Mouse (Mus musculus) liver, embryonic 11.5 days (tissue): ENCODE measurements at regions not wholly inside any gene's neighbourhood (a gene's known extent, or its start where the extent isn't known, plus 50 kb on each side); places are given as distances from the start of the nearest gene placed in this dataset.

ENCODE experiments used
- ATAC-seq: fragments of 200-750 bp; cut with Nextera tagmentation; replicated peaks from 2 replicates; pipeline ENCODE4 v1.8.0; 2017; ENCODE audit warnings: moderate number of reproducible peaks, mild to moderate bottlenecking, moderate TSS enrichment, moderate library complexity; ENCODE audit not compliant: low FRiP score
- DNase-seq: peaks from one replicate; pipeline ENCODE4 v3.0.0-alpha.2; 2017; ENCODE audit warnings: low spot score
- H3K27ac ChIP-seq: fragments of 300-500 bp; sonication (generic); 2 replicates; pipeline ENCODE4 v1.5.1; 2014; ENCODE audit warnings: mild to moderate bottlenecking, low read depth, low read length, control low read depth
- H3K27me3 ChIP-seq: fragments of 300-500 bp; sonication (generic); replicated peaks from 2 replicates; pipeline ENCODE4 v1.6.1; 2014; ENCODE audit warnings: low read length, mixed read lengths; ENCODE audit not compliant: control insufficient read depth, insufficient read depth
- H3K36me3 ChIP-seq: fragments of 300-500 bp; sonication (generic); 2 replicates; pipeline ENCODE4 v1.6.1; 2014; ENCODE audit warnings: mild to moderate bottlenecking, low read length, moderate library complexity, mixed read lengths; ENCODE audit not compliant: control insufficient read depth, insufficient read depth
- H3K4me1 ChIP-seq: fragments of 300-500 bp; sonication (generic); replicated peaks from 2 replicates; pipeline ENCODE4 v1.6.1; 2014; ENCODE audit warnings: low read length, mixed read lengths; ENCODE audit not compliant: control insufficient read depth, insufficient read depth
- H3K4me2 ChIP-seq: fragments of 300-500 bp; sonication (generic); 2 replicates; pipeline ENCODE4 v1.6.1; 2014; ENCODE audit warnings: mild to moderate bottlenecking, control low read depth, moderate library complexity
- H3K4me3 ChIP-seq: fragments of 300-500 bp; sonication (generic); 2 replicates; pipeline ENCODE4 v1.5.1; 2014; ENCODE audit warnings: low read depth, low read length, control low read depth
- H3K9ac ChIP-seq: fragments of 300-500 bp; sonication (generic); 2 replicates; pipeline ENCODE4 v1.6.1; 2014; ENCODE audit warnings: low read depth, low read length, control low read depth
- H3K9me3 ChIP-seq: fragments of 300-500 bp; sonication (generic); 2 replicates; pipeline ENCODE4 v1.6.1; 2016; ENCODE audit warnings: low read length, inconsistent platforms, mixed read lengths; ENCODE audit not compliant: control insufficient read depth
- WGBS: fragments of 180-500 bp; shearing (Covaris S2); extraction: QIAGEN DNeasy Blood & Tissue Kit; methylation state at CpG from one replicate; pipeline ENCODE4 v1.1.7; 2014; 5-methylcytosine and 5-hydroxymethylcytosine counted together

GRCm38 (mm10) chr7:67462591-67462990 lies 89.9 kb upstream of the Mef2a start:
- H3K4me3 ChIP-seq, result no peak overlapping the region
- H3K36me3 ChIP-seq, result no peaks in the 10 kb centered on the region
- H3K4me1 ChIP-seq, result peaks cover 30% of the 10 kb centered on the region
- WGBS, result 33% methylated on average over 9 of the region's 9 CpGs
- no peak for ATAC-seq
- no peaks in the 10 kb centered on the region for H3K9me3 ChIP-seq
- H3K9ac ChIP-seq, result no peak overlapping the region
- H3K27ac ChIP-seq, result no peak overlapping the region
- no peak overlapping the region for H3K4me2 ChIP-seq
- H3K27me3 ChIP-seq, result no peaks in the 10 kb centered on the region
- no peak for DNase-seq

- Histone ChIP-seq H3K36me3 (no peaks in the 10 kb centered on the region), H3K4me3 (no peak overlapping the region), H3K27ac (no peak overlapping the region), H3K9me3 (no peaks in the 10 kb centered on the region), H3K9ac (no peak overlapping the region), H3K4me2 (no peak overlapping the region), H3K4me1 (peaks cover 30% of the 10 kb centered on the region), H3K27me3 (no peaks in the 10 kb centered on the region)
- DNase-seq, result no peak
- WGBS, result 46% methylated on average over 11 of the region's 11 CpGs
- peak; percentile 45 for ATAC-seq
Measured at GRCm38 (mm10) chr7:67461333-67462255, 88.9 kb upstream of the Mef2a start.

- H3K27ac ChIP-seq, result no peak overlapping the region; the same call in 1 of the 2 replicates
- no peak overlapping the region for H3K4me3 ChIP-seq
- peaks cover 30% of the 10 kb centered on the region for H3K4me1 ChIP-seq
Measured at GRCm38 (mm10) chr7:67459810-67460209, 87.2 kb upstream of the Mef2a start.

DNA sequence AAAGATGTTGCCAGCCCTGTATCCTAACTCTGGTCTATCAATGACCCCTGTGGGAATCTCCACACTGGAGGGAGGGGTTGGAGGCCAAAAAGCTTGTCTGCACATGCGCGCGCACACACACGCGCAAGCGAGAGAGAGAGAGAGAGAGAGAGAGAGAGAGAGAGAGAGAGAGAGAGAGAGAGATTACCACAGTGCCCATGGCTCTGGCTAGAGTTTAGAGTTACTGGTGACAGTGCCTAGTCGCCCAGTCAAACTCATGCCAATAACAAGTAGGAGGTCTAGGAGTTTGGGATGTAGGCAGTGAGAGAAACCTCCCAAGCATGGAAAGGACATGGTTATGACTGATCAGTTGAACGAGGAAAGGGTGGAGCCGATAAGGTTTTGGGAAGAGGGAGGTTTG lies 86.6 kb upstream of the Mef2a start:
- H3K27me3 ChIP-seq, result no peaks in the 10 kb centered on the region
- no peak for ATAC-seq
- WGBS, result 85% methylated on average over 9 of the region's 9 CpGs

More at GRCm38 (mm10) chr7:67459810-67460209, 87.2 kb upstream of the Mef2a start:
- no peaks in the 10 kb centered on the region for H3K36me3 ChIP-seq
- DNase-seq, result no peak
- ATAC-seq, result 0 out of 2 replicates have a peak, but pooled peaks have one; percentile 30
- no peaks in the 10 kb centered on the region for H3K9me3 ChIP-seq
- no peaks in the 10 kb centered on the region for H3K27me3 ChIP-seq
- no peak overlapping the region for H3K4me2 ChIP-seq
- H3K9ac ChIP-seq, result no peak overlapping the region
- WGBS, result 33% methylated on average over 10 of the region's 10 CpGs

GRCm38 (mm10) chr7:67458640-67459039 lies 86.0 kb upstream of the Mef2a start:
- Histone ChIP-seq H3K4me2 (no peak overlapping the region), H3K4me3 (no peak overlapping the region), H3K27ac (no peak overlapping the region), H3K9me3 (no peaks in the 10 kb centered on the region), H3K27me3 (no peaks in the 10 kb centered on the region), H3K9ac (no peak overlapping the region), H3K36me3 (no peaks in the 10 kb centered on the region), H3K4me1 (peaks cover 30% of the 10 kb centered on the region)
- WGBS, result 44% methylated on average over 4 of the region's 4 CpGs
- DNase-seq (no peak), ATAC-seq (no peak)

More for the DNA sequence above, 86.6 kb upstream of the Mef2a start:
- Histone ChIP-seq H3K9me3 (no peaks in the 10 kb centered on the region), H3K9ac (no peak overlapping the region), H3K4me1 (peaks cover 30% of the 10 kb centered on the region), H3K4me2 (no peak overlapping the region), H3K36me3 (no peaks in the 10 kb centered on the region), H3K4me3 (no peak overlapping the region), H3K27ac (no peak overlapping the region)
- no peak for DNase-seq

DNA sequence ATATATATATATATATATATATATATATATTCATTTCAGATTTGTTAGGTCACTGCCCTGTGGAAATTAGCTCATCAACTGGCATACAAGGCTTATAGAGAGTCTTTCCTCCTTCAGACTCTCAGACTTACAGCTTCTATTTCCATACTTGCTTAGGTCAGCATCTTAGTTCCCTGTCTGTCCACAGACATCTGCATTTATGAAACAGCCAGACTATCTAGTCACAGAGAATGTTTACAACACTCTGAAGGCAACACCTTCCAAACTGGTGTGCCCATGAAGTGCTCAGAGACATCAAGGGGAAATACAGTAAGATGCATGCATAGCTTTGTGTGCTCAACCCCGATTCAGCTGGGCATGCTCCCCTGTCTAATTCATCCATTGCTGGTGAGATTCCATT lies 85.2 kb upstream of the Mef2a start:
- Histone ChIP-seq H3K4me1 (peaks cover 30% of the 10 kb centered on the region), H3K27me3 (no peaks in the 10 kb centered on the region), H3K9me3 (no peaks in the 10 kb centered on the region), H3K4me2 (no peak overlapping the region), H3K27ac (no peak overlapping the region), H3K36me3 (no peaks in the 10 kb centered on the region), H3K4me3 (no peak overlapping the region), H3K9ac (no peak overlapping the region)
- no peak for DNase-seq
- ATAC-seq, result no peak
- 79% methylated on average over 1 of the region's 1 CpGs for WGBS

- DNase-seq, result no peak
- 87% methylated on average over 4 of the region's 4 CpGs for WGBS
- no peaks in the 10 kb centered on the region for H3K27me3 ChIP-seq
- no peaks in the 10 kb centered on the region for H3K36me3 ChIP-seq
- peaks cover 19% of the 10 kb centered on the region for H3K4me1 ChIP-seq
- H3K4me2 ChIP-seq, result no peak overlapping the region
- no peak overlapping the region for H3K27ac ChIP-seq
- H3K9me3 ChIP-seq, result no peaks in the 10 kb centered on the region
- no peak for ATAC-seq
- H3K9ac ChIP-seq, result no peak overlapping the region
- no peak overlapping the region for H3K4me3 ChIP-seq
Measured at GRCm38 (mm10) chr7:67456015-67456414, 83.4 kb upstream of the Mef2a start.

DNA sequence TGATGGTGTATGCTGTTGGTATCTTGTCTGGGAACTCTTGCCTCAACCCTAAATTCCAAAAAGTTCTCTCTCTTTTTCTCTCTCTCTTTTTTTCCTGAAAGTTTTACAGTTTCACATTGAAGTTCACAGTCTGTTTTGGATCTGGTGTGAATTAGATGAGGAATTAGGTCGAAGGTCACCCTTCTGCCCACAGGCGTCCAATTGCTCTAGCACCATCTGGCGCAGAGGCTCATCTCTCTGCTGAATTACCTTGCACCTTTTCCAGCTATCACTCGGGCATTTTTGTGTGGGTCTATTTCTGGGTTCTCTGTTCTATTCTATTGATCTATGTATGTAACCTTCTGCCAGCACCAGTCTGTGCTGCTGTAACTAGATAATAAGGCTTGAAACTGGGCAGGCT lies 81.8 kb upstream of the Mef2a start:
- Histone ChIP-seq H3K9me3 (no peaks in the 10 kb centered on the region), H3K36me3 (no peaks in the 10 kb centered on the region), H3K4me2 (no peak overlapping the region), H3K4me3 (no peak overlapping the region), H3K4me1 (peaks cover 11% of the 10 kb centered on the region), H3K27me3 (no peaks in the 10 kb centered on the region), H3K9ac (no peak overlapping the region), H3K27ac (no peak overlapping the region)
- ATAC-seq, result no peak
- no peak for DNase-seq
- 64% methylated on average over 4 of the region's 4 CpGs for WGBS
